Mouse (Mus musculus) liver, embryonic 15.5 days (tissue): ENCODE measurements around the gene Gm10643. TPM values are rescaled to one million over a fixed set of nuclear protein-coding genes. Genes with fewer than 3 reads are reported as not detected.
A peak's percentile ranks its signal among the peaks of the same experiment; 100 is the strongest.

Experiments
- ATAC-seq: fragments of 200-750 bp; cut with Nextera tagmentation; 2 replicates; pipeline ENCODE4 v1.8.0; 2017; ENCODE audit warnings: moderate number of reproducible peaks, mild to moderate bottlenecking, moderate library complexity; ENCODE audit not compliant: insufficient read depth
- H3K27ac ChIP-seq: fragments of 300-500 bp; sonication (generic); replicated peaks from 2 replicates; pipeline ENCODE4 v1.5.1; 2015; ENCODE audit warnings: mild to moderate bottlenecking, inconsistent platforms
- H3K27me3 ChIP-seq: fragments of 300-500 bp; sonication (generic); 2 replicates; pipeline ENCODE4 v1.6.1; 2015; ENCODE audit warnings: mild to moderate bottlenecking, inconsistent platforms
- H3K36me3 ChIP-seq: fragments of 300-500 bp; sonication (generic); replicated peaks from 2 replicates; pipeline ENCODE4 v1.6.1; 2015; ENCODE audit warnings: moderate library complexity, mild to moderate bottlenecking, inconsistent platforms
- H3K4me1 ChIP-seq: fragments of 300-500 bp; sonication (generic); replicated peaks from 2 replicates; pipeline ENCODE4 v1.6.1; 2015; ENCODE audit warnings: inconsistent platforms
- H3K4me2 ChIP-seq: fragments of 300-500 bp; sonication (generic); 2 replicates; pipeline ENCODE4 v1.6.1; 2015; ENCODE audit warnings: moderate library complexity, mild to moderate bottlenecking, inconsistent platforms
- H3K4me3 ChIP-seq: fragments of 300-500 bp; sonication (generic); replicated peaks from 2 replicates; pipeline ENCODE4 v1.5.1; 2015; ENCODE audit warnings: mild to moderate bottlenecking, inconsistent platforms
- H3K9ac ChIP-seq: fragments of 300-500 bp; sonication (generic); 2 replicates; pipeline ENCODE4 v1.6.1; 2015; ENCODE audit warnings: moderate library complexity, mild to moderate bottlenecking, inconsistent platforms
- H3K9me3 ChIP-seq: fragments of 300-500 bp; sonication (generic); replicated peaks from 2 replicates; pipeline ENCODE4 v1.6.1; 2016; ENCODE audit warnings: inconsistent platforms
- WGBS: fragments of 180-500 bp; shearing (Covaris S2); methylation state at CpG from one replicate; pipeline ENCODE4 v1.1.7; 2015; ENCODE audit warnings: mixed read lengths; ENCODE audit not compliant: insufficient replicate concordance; 5-methylcytosine and 5-hydroxymethylcytosine counted together
- microRNA counts: library from miRNA; unstranded; fragments of <30 nt; microRNA quantifications from one replicate; lab custom pipeline; 2016
- microRNA-seq: library from miRNA; unstranded; fragments of <30 nt; microRNA quantifications from one replicate; pipeline ENCODE4, GENCODE M21; 2016
- polyA plus RNA-seq: library from polyadenylated mRNA; unstranded; fragments of >200 nt; fragmentation: Nextera tagmentation; extraction: Ambion mirVana; gene quantifications from 2 replicates; pipeline ENCODE4 v1.2.1, GENCODE M21; 2015

Gene Gm10643
- polyA plus RNA-seq, 1 experiment from 2014 or later = 0.24 TPM

GRCm38 (mm10) chr8:84015833-84016232, 49.1 kb downstream of the Gm10643 start:
- no peak for ATAC-seq
- peaks cover 21% of the 10 kb centered on the region for H3K4me1 ChIP-seq

More at GRCm38 (mm10) chr8:84015833-84016232, 49.1 kb downstream of the Gm10643 start:
- Histone ChIP-seq H3K36me3 (no peaks in the 10 kb centered on the region), H3K4me2 (no peak overlapping the region), H3K4me3 (no peak overlapping the region), H3K9me3 (no peaks in the 10 kb centered on the region), H3K9ac (no peak overlapping the region), H3K27ac (no peak overlapping the region), H3K27me3 (peaks cover 64% of the 10 kb centered on the region)
- 76% methylated on average over 5 of the region's 5 CpGs for WGBS

MicroRNAs within 50 kb of the gene (microRNA counts, 519-probe panel; counts per million panel counts)
- 3,697 counts per million, percentile 75 among the panel's probes with 10 or more counts for microRNA mmu-miR-709 (lab: Ali Mortazavi, UCI)

Small RNA genes lying within 50 kb of the gene (microRNA-seq; reads per million reads assigned to microRNA genes)
- not detected for gene Mir709

Other genes with a start within 250 kb of the Gm10643 start
- 1.1 and 1.6 TPM in 2 replicates for gene Adgrl1, start 165.0 kb downstream of the Gm10643 start, polyA plus RNA-seq
- gene Gm10644, start 109.9 kb downstream of the Gm10643 start, polyA plus RNA-seq = 0.39 and 0.47 TPM in 2 replicates
- 116 and 118 TPM in 2 replicates for gene Asf1b, start 109.6 kb downstream of the Gm10643 start, polyA plus RNA-seq
- gene Prkaca, start 92.1 kb downstream of the Gm10643 start, polyA plus RNA-seq = 51.2 and 51.5 TPM in 2 replicates
- gene Samd1, start 67.5 kb downstream of the Gm10643 start, polyA plus RNA-seq = 5.8 and 6.9 TPM in 2 replicates
- gene 1700067K01Rik, start 63.6 kb downstream of the Gm10643 start, polyA plus RNA-seq = 0.58 and 0.61 TPM in 2 replicates
- not detected in 2 replicates for gene 2210011C24Rik, start 53.0 kb downstream of the Gm10643 start, polyA plus RNA-seq
- gene Palm3, start 43.7 kb downstream of the Gm10643 start, polyA plus RNA-seq = 0.15 and 0.23 TPM in 2 replicates
- 0.74 and 1.3 TPM in 2 replicates for gene Il27ra, start 22.5 kb downstream of the Gm10643 start, polyA plus RNA-seq
- 0.15 TPM in 1 of 2 replicates, not detected in the other for gene Rln3, start 20.1 kb downstream of the Gm10643 start, polyA plus RNA-seq
- 2.4 and 2.9 TPM in 2 replicates for gene Rfx1, start 1.7 kb upstream of the Gm10643 start, polyA plus RNA-seq
- 3.2 and 3.5 TPM in 2 replicates for gene Dcaf15, start 39.6 kb upstream of the Gm10643 start, polyA plus RNA-seq
- gene Podnl1, start 60.9 kb upstream of the Gm10643 start, polyA plus RNA-seq = not detected in 2 replicates
- 5.4 and 5.5 TPM in 2 replicates for gene Cc2d1a, start 82.8 kb upstream of the Gm10643 start, polyA plus RNA-seq
- 0.25 and 0.41 TPM in 2 replicates for gene 4930432K21Rik, start 82.9 kb upstream of the Gm10643 start, polyA plus RNA-seq
- 0.31 TPM in 2 replicates for gene Nanos3, start 120.1 kb upstream of the Gm10643 start, polyA plus RNA-seq
- gene Zswim4, start 171.9 kb upstream of the Gm10643 start, polyA plus RNA-seq = 2.0 and 2.5 TPM in 2 replicates
- 176 and 183 TPM in 2 replicates for gene D8Ertd738e, start 184.6 kb upstream of the Gm10643 start, polyA plus RNA-seq
- gene Mri1, start 192.2 kb upstream of the Gm10643 start, polyA plus RNA-seq = 28.6 and 30.5 TPM in 2 replicates
- gene Ccdc130, start 205.2 kb upstream of the Gm10643 start, polyA plus RNA-seq = 7.3 and 7.7 TPM in 2 replicates